Mouse (Mus musculus) olfactory bulb, adult 2 months (tissue): ENCODE measurements at regions not wholly inside any gene's neighbourhood (a gene's known extent, or its start where the extent isn't known, plus 50 kb on each side); places are given as distances from the start of the nearest gene placed in this dataset.

Source experiments
- CTCF ChIP-seq: fragments of 200-500 bp; IDR thresholded peaks from 2 replicates; pipeline ENCODE4 v1.5.1; 2012; ENCODE audit warnings: low read depth, mild to moderate bottlenecking, low read length, moderate library complexity; ENCODE audit not compliant: insufficient read depth
- POLR2A ChIP-seq: fragments of 200-500 bp; IDR thresholded peaks from 2 replicates; pipeline ENCODE4 v1.6.1; 2012; ENCODE audit warnings: mild to moderate bottlenecking, low read depth, low read length, moderate library complexity; ENCODE audit not compliant: insufficient read depth

GRCm38 (mm10) chr1:72069056-72069455 lies 143.1 kb downstream of the Mreg start:
- TF ChIP-seq CTCF (no peak), POLR2A (no peak)
